Mouse (Mus musculus) liver, postnatal 0 days (tissue): ENCODE measurements around the gene Spata16.

Experiments
- CTCF ChIP-seq: sonication (generic); IDR thresholded peaks from 2 replicates; pipeline ENCODE4 v1.5.1; 2016; ENCODE audit warnings: antibody characterized with exemption, low read depth
- EP300 ChIP-seq: IDR thresholded peaks from 2 replicates; pipeline ENCODE4 v1.6.1; 2016; ENCODE audit warnings: antibody characterized with exemption, low read depth, mild to moderate bottlenecking

DNA sequence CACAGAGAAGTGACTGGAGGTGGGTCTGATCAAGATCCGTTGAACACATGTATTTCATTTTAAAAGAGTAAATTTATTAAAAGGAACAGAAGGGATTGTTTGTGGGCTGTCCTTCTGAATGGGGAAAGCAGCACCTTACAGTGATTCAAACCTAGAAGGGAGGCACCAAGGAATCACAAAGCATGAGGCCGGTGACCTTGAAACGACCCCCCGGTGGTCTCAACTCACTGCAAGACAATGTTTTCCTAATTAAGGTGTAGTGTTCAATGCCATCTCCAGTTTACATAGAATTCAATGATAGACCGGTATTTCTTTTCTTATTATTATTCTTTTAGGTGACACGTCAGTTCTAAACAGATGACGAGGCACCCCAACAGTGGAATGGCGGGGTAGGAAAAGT, 2.4 kb downstream of the Spata16 start:
- no peak for TF ChIP-seq EP300
- no peak for TF ChIP-seq CTCF
